Mouse (Mus musculus): ENCODE measurements around the gene Bag6. TPM values are rescaled to one million over a fixed set of nuclear protein-coding genes. Genes with fewer than 3 reads are reported as not detected.

The Bag6 gene
- polyA plus RNA-seq, 2 experiments from 2014 or later, result 26.2 to 34.1 TPM

GRCm38 (mm10) chr17:35196321-35196641 is 61.3 kb downstream of the Bag6 start:
- ATAC-seq, result no peak

Other genes starting within 250 kb of the Bag6 start
- under 1 TPM in 1 of 2 experiments, not detected in 1; 0.73 TPM for gene C2, start 236.9 kb upstream of the Bag6 start, polyA plus RNA-seq (2017; shearing (Covaris generic))
- gene Ehmt2, start 236.7 kb upstream of the Bag6 start, polyA plus RNA-seq (2017; shearing (Covaris generic)), result 10 to 100 TPM; 32.8 to 37.0 TPM
- gene Slc44a4, start 220.7 kb upstream of the Bag6 start, polyA plus RNA-seq (2017; shearing (Covaris generic)), result not detected
- 10 to 100 TPM; 18.6 to 19.9 TPM for gene Neu1, start 203.9 kb upstream of the Bag6 start, polyA plus RNA-seq (2017; shearing (Covaris generic))
- gene Hspa1b, start 175.9 kb upstream of the Bag6 start, polyA plus RNA-seq (2017; shearing (Covaris generic)), result 1 to 10 TPM in 1 of 2 experiments, not detected in 1; 7.0 TPM
- not detected for gene Gm20481, start 165.3 kb upstream of the Bag6 start, polyA plus RNA-seq (2017; shearing (Covaris generic))
- gene Hspa1a, start 163.0 kb upstream of the Bag6 start, polyA plus RNA-seq (2017; shearing (Covaris generic)), result 1 to 10 TPM in 1 of 2 experiments, under 1 TPM in 1; 0.17 to 5.1 TPM
- gene Hspa1l, start 162.5 kb upstream of the Bag6 start, polyA plus RNA-seq (2017; shearing (Covaris generic)), result under 1 TPM in 1 of 2 experiments, not detected in 1; 0.46 TPM
- gene Lsm2, start 153.3 kb upstream of the Bag6 start, polyA plus RNA-seq (2017; shearing (Covaris generic)), result 10 to 100 TPM; 45.5 to 61.3 TPM
- 10 to 100 TPM; 28.5 to 29.1 TPM for gene Vars, start 134.2 kb upstream of the Bag6 start, polyA plus RNA-seq (2017; shearing (Covaris generic))
- under 1 TPM; 0.11 to 0.12 TPM for gene Vwa7, start 118.6 kb upstream of the Bag6 start, polyA plus RNA-seq (2017; shearing (Covaris generic))
- 1 to 10 TPM; 1.8 to 2.1 TPM for gene Sapcd1, start 107.2 kb upstream of the Bag6 start, polyA plus RNA-seq (2017; shearing (Covaris generic))
- gene Msh5, start 88.4 kb upstream of the Bag6 start, polyA plus RNA-seq (2017; shearing (Covaris generic)), result 1 to 10 TPM; 1.3 to 1.6 TPM
- 100 to 1,000 TPM; 464 to 670 TPM for gene Clic1, start 85.2 kb upstream of the Bag6 start, polyA plus RNA-seq (2017; shearing (Covaris generic))
- gene Ddah2, start 76.1 kb upstream of the Bag6 start, polyA plus RNA-seq (2017; shearing (Covaris generic)), result 1 to 10 TPM in 1 of 2 experiments, under 1 TPM in 1; 0.36 to 1.8 TPM
- gene Ly6g6c, start 69.8 kb upstream of the Bag6 start, polyA plus RNA-seq (2017; shearing (Covaris generic)), result not detected
- not detected for gene Mpig6b, start 69.0 kb upstream of the Bag6 start, polyA plus RNA-seq (2017; shearing (Covaris generic))
- gene Ly6g6e, start 58.3 kb upstream of the Bag6 start, polyA plus RNA-seq (2017; shearing (Covaris generic)), result not detected
- not detected for gene Ly6g6d, start 57.1 kb upstream of the Bag6 start, polyA plus RNA-seq (2017; shearing (Covaris generic))
- gene Ly6g6f, start 49.6 kb upstream of the Bag6 start, polyA plus RNA-seq (2017; shearing (Covaris generic)), result under 1 TPM in 1 of 2 experiments, not detected in 1; 0.29 TPM
- gene Abhd16a, start 45.9 kb upstream of the Bag6 start, polyA plus RNA-seq (2017; shearing (Covaris generic)), result 10 to 100 TPM; 18.7 to 20.6 TPM
- not detected for gene Ly6g5c, start 26.9 kb upstream of the Bag6 start, polyA plus RNA-seq (2017; shearing (Covaris generic))
- gene Ly6g5b, start 19.8 kb upstream of the Bag6 start, polyA plus RNA-seq (2017; shearing (Covaris generic)), result 1 to 10 TPM; 1.9 to 2.4 TPM
- 10 to 100 TPM; 60.4 to 70.2 TPM for gene Gpank1, start 13.7 kb upstream of the Bag6 start, polyA plus RNA-seq (2017; shearing (Covaris generic))
- gene Csnk2b, start 13.1 kb upstream of the Bag6 start, polyA plus RNA-seq (2017; shearing (Covaris generic)), result 100 to 1,000 TPM; 274 to 355 TPM
- 10 to 100 TPM; 22.6 to 26.3 TPM for gene D17H6S53E, start 8.8 kb upstream of the Bag6 start, polyA plus RNA-seq (2017; shearing (Covaris generic))
- not detected for gene Apom, start 3.1 kb upstream of the Bag6 start, polyA plus RNA-seq (2017; shearing (Covaris generic))
- 10 to 100 TPM; 38.8 to 78.9 TPM for gene Prrc2a, start 29.7 kb downstream of the Bag6 start, polyA plus RNA-seq (2017; shearing (Covaris generic))
- 1 to 10 TPM in 1 of 2 experiments, under 1 TPM in 1; 0.91 to 1.9 TPM for gene Aif1, start 40.9 kb downstream of the Bag6 start, polyA plus RNA-seq (2017; shearing (Covaris generic))
- gene Lst1, start 53.3 kb downstream of the Bag6 start, polyA plus RNA-seq (2017; shearing (Covaris generic)), result 10 to 100 TPM in 1 of 2 experiments, 1 to 10 TPM in 1; 5.4 to 13.4 TPM
- gene Ltb, start 59.3 kb downstream of the Bag6 start, polyA plus RNA-seq (2017; shearing (Covaris generic)), result 100 to 1,000 TPM; 134 to 383 TPM
- gene Tnf, start 66.8 kb downstream of the Bag6 start, polyA plus RNA-seq (2017; shearing (Covaris generic)), result 10 to 100 TPM; 21.5 to 21.6 TPM
- gene Lta, start 70.2 kb downstream of the Bag6 start, polyA plus RNA-seq (2017; shearing (Covaris generic)), result 10 to 100 TPM; 70.5 to 90.5 TPM
- 1 to 10 TPM in 1 of 2 experiments, not detected in 1; 1.8 TPM for gene Gm16181, start 85.7 kb downstream of the Bag6 start, polyA plus RNA-seq (2017; shearing (Covaris generic))
- gene Atp6v1g2, start 98.5 kb downstream of the Bag6 start, polyA plus RNA-seq (2017; shearing (Covaris generic)), result 1 to 10 TPM; 2.3 to 4.0 TPM
- 1 to 10 TPM; 3.4 to 4.4 TPM for gene Nfkbil1, start 100.6 kb downstream of the Bag6 start, polyA plus RNA-seq (2017; shearing (Covaris generic))
- gene Ddx39b, start 106.6 kb downstream of the Bag6 start, polyA plus RNA-seq (2017; shearing (Covaris generic)), result 100 to 1,000 TPM; 200 to 247 TPM
- 1,000 to 10,000 TPM; 3,460 to 4,099 TPM for gene H2-D1, start 127.6 kb downstream of the Bag6 start, polyA plus RNA-seq (2017; shearing (Covaris generic))
- gene H2-Q1, start 185.2 kb downstream of the Bag6 start, polyA plus RNA-seq (2017; shearing (Covaris generic)), result not detected
- 1 to 10 TPM; 7.5 to 8.8 TPM for gene H2-Q2, start 207.1 kb downstream of the Bag6 start, polyA plus RNA-seq (2017; shearing (Covaris generic))
- gene H2-Q4, start 244.4 kb downstream of the Bag6 start, polyA plus RNA-seq (2017; shearing (Covaris generic)), result 10 to 100 TPM; 12.1 to 12.7 TPM